Mouse (Mus musculus): ENCODE measurements around the gene Slc44a3.

Slc44a3 gene

GRCm38 (mm10) chr3:121449527-121449926, 82.7 kb downstream of the Slc44a3 start:
- DNase-seq: peak; percentile 70

- no peak for DNase-seq
These were observed 83.6 kb downstream of the Slc44a3 start for GRCm38 (mm10) chr3:121448606-121449005.

- no peak for DNase-seq
These were observed 84.2 kb downstream of the Slc44a3 start for GRCm38 (mm10) chr3:121448029-121448468.

- no peak for DNase-seq
These were observed 85.8 kb downstream of the Slc44a3 start for GRCm38 (mm10) chr3:121446454-121446853.

GRCm38 (mm10) chr3:121444414-121444813, 87.8 kb downstream of the Slc44a3 start:
- no peak for DNase-seq

- no peak for DNase-seq
These were observed 88.3 kb downstream of the Slc44a3 start for GRCm38 (mm10) chr3:121443861-121444271.

GRCm38 (mm10) chr3:121442288-121442687, 89.9 kb downstream of the Slc44a3 start:
- no peak for DNase-seq

GRCm38 (mm10) chr3:121441504-121441903, 90.7 kb downstream of the Slc44a3 start:
- DNase-seq: no peak

- no peak for DNase-seq
These were observed 92.5 kb downstream of the Slc44a3 start for GRCm38 (mm10) chr3:121439623-121440161.

GRCm38 (mm10) chr3:121437996-121438395, 94.2 kb downstream of the Slc44a3 start:
- no peak for DNase-seq

- no peak for DNase-seq
These were observed 95.1 kb downstream of the Slc44a3 start for GRCm38 (mm10) chr3:121437070-121437469.

- DNase-seq: no peak
These were observed 96.9 kb downstream of the Slc44a3 start for GRCm38 (mm10) chr3:121435296-121435695.

GRCm38 (mm10) chr3:121433968-121434533, 98.2 kb downstream of the Slc44a3 start:
- no peak for DNase-seq

GRCm38 (mm10) chr3:121433359-121433758, 98.8 kb downstream of the Slc44a3 start:
- DNase-seq: no peak

GRCm38 (mm10) chr3:121430289-121430936, 101.8 kb downstream of the Slc44a3 start:
- no peak for DNase-seq

GRCm38 (mm10) chr3:121429469-121429868, 102.7 kb downstream of the Slc44a3 start:
- no peak for DNase-seq

- no peak for DNase-seq
These were observed 103.4 kb downstream of the Slc44a3 start for GRCm38 (mm10) chr3:121428696-121429259.

- DNase-seq: no peak
These were observed 104.0 kb downstream of the Slc44a3 start for GRCm38 (mm10) chr3:121428230-121428629.

GRCm38 (mm10) chr3:121427520-121427908, 104.7 kb downstream of the Slc44a3 start:
- peak; percentile 92 for DNase-seq

- peak; percentile 90 for DNase-seq
These were observed 105.3 kb downstream of the Slc44a3 start for GRCm38 (mm10) chr3:121426621-121427519.

GRCm38 (mm10) chr3:121425861-121426620, 106.2 kb downstream of the Slc44a3 start, which contains the start of gene Cnn3:
Cnn3 (plus strand) TSS chr3:121426497.
- peak; percentile 96 for DNase-seq

- no peak for DNase-seq
These were observed 109.8 kb downstream of the Slc44a3 start for GRCm38 (mm10) chr3:121422405-121422804.
